11 mouse cellular contexts compared by ENCODE assay signal in the genomic region with DNA sequence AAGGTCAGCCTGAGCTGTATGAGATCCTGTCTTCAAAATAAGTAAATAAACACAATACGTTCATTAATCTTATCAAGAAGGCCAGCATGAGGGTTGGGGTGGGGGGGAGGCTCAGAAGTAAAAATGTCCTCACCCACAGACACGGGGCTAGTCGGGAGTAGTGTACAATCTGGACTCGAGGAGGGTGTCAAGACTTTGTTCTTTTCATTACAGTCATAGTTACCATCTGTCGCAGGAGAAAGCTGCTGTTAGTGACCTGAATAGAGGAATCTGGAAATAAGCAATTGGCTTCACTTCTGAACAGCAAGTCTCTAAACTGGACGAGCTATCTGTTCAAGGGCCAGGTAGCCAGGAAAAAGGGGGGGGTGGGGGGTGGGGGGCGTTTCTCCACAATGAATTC. TPM values are rescaled to one million over a fixed set of nuclear protein-coding genes. Genes with fewer than 3 reads are reported as not detected.
DNase-seq lines count a peak whose midpoint lies in the region; ATAC-seq lines count a peak whose summit lies in the region.
"Had no signal": no experiment of that assay in that cellular context is flagged by ENCODE, and none has a peak within 500 bp of the region (broad histone marks: within the 10 kb centered on the region; RNA-seq: fewer than 3 reads in every experiment).

No protein-coding gene starts in this region.

- ATAC-seq in heart, embryonic 15.5 days (replicated peaks; ENCODE audit: insufficient number of reproducible peaks, insufficient read depth, low FRiP score, low read depth), result no peak
- no peak for ATAC-seq in embryonic facial prominence, embryonic 13.5 days (ENCODE audit: insufficient number of reproducible peaks, insufficient read depth, low FRiP score, low TSS enrichment, low read depth)
- no peak for ATAC-seq in intestine, embryonic 16.5 days
- ATAC-seq in neural tube, embryonic 12.5 days (ENCODE audit: low FRiP score, low read depth), result no peak

- peaks cover 18% of the 10 kb centered on the region for H3K4me1 ChIP-seq in heart, embryonic 15.5 days (replicated peaks)
- peaks cover 26% of the 10 kb centered on the region for H3K4me1 ChIP-seq in embryonic facial prominence, embryonic 13.5 days
- peaks cover 8% of the 10 kb centered on the region for H3K4me1 ChIP-seq in intestine, embryonic 16.5 days (ENCODE audit: control insufficient read depth, insufficient read depth, low read length)
- peaks cover 21% of the 10 kb centered on the region for H3K4me1 ChIP-seq in neural tube, embryonic 12.5 days

- 52% methylated on average over 7 of the region's 7 CpGs for WGBS in heart, embryonic 15.5 days
- 51% methylated on average over 7 of the region's 7 CpGs for WGBS in embryonic facial prominence, embryonic 13.5 days
- WGBS in intestine, embryonic 16.5 days, result 31% methylated on average over 7 of the region's 7 CpGs
- 48% methylated on average over 7 of the region's 7 CpGs for WGBS in neural tube, embryonic 12.5 days

- no peaks in the 10 kb centered on the region for H3K9me3 ChIP-seq in heart, embryonic 15.5 days (replicated peaks)
- no peaks in the 10 kb centered on the region for H3K9me3 ChIP-seq in embryonic facial prominence, embryonic 13.5 days
- no peaks in the 10 kb centered on the region for H3K9me3 ChIP-seq in intestine, embryonic 16.5 days (ENCODE audit: control insufficient read depth, low read length)
- no peaks in the 10 kb centered on the region for H3K9me3 ChIP-seq in neural tube, embryonic 12.5 days

- no peak overlapping the region for H3K27ac ChIP-seq in heart, embryonic 15.5 days
- H3K27ac ChIP-seq in embryonic facial prominence, embryonic 13.5 days, result no peak overlapping the region
- no peak overlapping the region for H3K27ac ChIP-seq in intestine, embryonic 16.5 days (ENCODE audit: low read length)
- no peak overlapping the region for H3K27ac ChIP-seq in neural tube, embryonic 12.5 days

- intact Hi-C loops in heart, postnatal 36 days (cut with DNase I), result no loop called here

- no peak for DNase-seq in heart, postnatal 36 days
- DNase-seq in layer of hippocampus, adult 8-10 months (ENCODE audit: low spot score in 2 of 2), result no peak
- DNase-seq in layer of hippocampus, adult 18-20 months (ENCODE audit: low spot score in 2 of 2), result no peak
- DNase-seq in embryo, embryonic 11 days, result no peak
- DNase-seq: adrenal gland, adult 2 months; kidney, adult 11 months had no signal

- no peak overlapping the region for H3K9ac ChIP-seq in heart, embryonic 15.5 days
- 0 out of 2 replicates have a peak overlapping the region, but pooled peaks have one; percentile 88 for H3K9ac ChIP-seq in embryonic facial prominence, embryonic 13.5 days
- no peak overlapping the region for H3K9ac ChIP-seq in intestine, embryonic 16.5 days (ENCODE audit: low read depth, low read length)
- peak overlapping the region; percentile 81; the same call in 1 of the 2 replicates for H3K9ac ChIP-seq in neural tube, embryonic 12.5 days

- peak overlapping the region; percentile 93 for H3K4me2 ChIP-seq in heart, embryonic 15.5 days
- H3K4me2 ChIP-seq in embryonic facial prominence, embryonic 13.5 days, result peak overlapping the region; percentile 88
- peak overlapping the region; percentile 94 for H3K4me2 ChIP-seq in intestine, embryonic 16.5 days (ENCODE audit: low read depth, low read length)
- H3K4me2 ChIP-seq in neural tube, embryonic 12.5 days (replicated peaks), result peak overlapping the region; percentile 94

- peak overlapping the region; percentile 74 for H3K4me3 ChIP-seq in heart, embryonic 15.5 days
- H3K4me3 ChIP-seq in embryonic facial prominence, embryonic 13.5 days, result peak overlapping the region; percentile 91
- H3K4me3 ChIP-seq in intestine, embryonic 16.5 days (ENCODE audit: low read length), result peak overlapping the region; percentile 94
- peak overlapping the region; percentile 87; the same call in 1 of the 2 replicates for H3K4me3 ChIP-seq in neural tube, embryonic 12.5 days

- H3K27me3 ChIP-seq in heart, embryonic 15.5 days, result no peaks in the 10 kb centered on the region
- no peaks in the 10 kb centered on the region for H3K27me3 ChIP-seq in embryonic facial prominence, embryonic 13.5 days
- no peaks in the 10 kb centered on the region for H3K27me3 ChIP-seq in intestine, embryonic 16.5 days (replicated peaks; ENCODE audit: control insufficient read depth, insufficient read depth, low read length)
- no peaks in the 10 kb centered on the region for H3K27me3 ChIP-seq in neural tube, embryonic 12.5 days (replicated peaks)

- H3K36me3 ChIP-seq in heart, embryonic 15.5 days, result no peaks in the 10 kb centered on the region
- H3K36me3 ChIP-seq in embryonic facial prominence, embryonic 13.5 days, result no peaks in the 10 kb centered on the region
- H3K36me3 ChIP-seq in intestine, embryonic 16.5 days (ENCODE audit: control insufficient read depth, insufficient read depth, low read length), result no peaks in the 10 kb centered on the region
- no peaks in the 10 kb centered on the region for H3K36me3 ChIP-seq in neural tube, embryonic 12.5 days

RNA-seq across cellular contexts. Expression of gene Reck, which starts 0.8 kb away (rescaled TPM):
- 8.1 and 12.3 TPM in 2 replicates for polyA plus RNA-seq in heart, embryonic 15.5 days (2015; fragmentation: Nextera tagmentation; extraction: Ambion mirVana)
- 1 to 10 TPM; 6.3 to 7.4 TPM for total RNA-seq in heart, postnatal 36 days (2021)
- polyA plus RNA-seq in embryonic facial prominence, embryonic 13.5 days (2015; fragmentation: Nextera tagmentation; extraction: Ambion mirVana), result 28.9 and 33.6 TPM in 2 replicates
- 12.7 and 12.8 TPM in 2 replicates for polyA plus RNA-seq in intestine, embryonic 16.5 days (2015; fragmentation: Nextera tagmentation; extraction: Ambion mirVana)
- polyA plus RNA-seq in neural tube, embryonic 12.5 days (2016; fragmentation: Nextera tagmentation; extraction: Ambion mirVana), result 13.6 and 15.1 TPM in 2 replicates
- total RNA-seq in layer of hippocampus, adult 8-10 months (2022), result 10 to 100 TPM in 1 of 4 experiments, 1 to 10 TPM in 3; 7.3 to 10.3 (median 7.8) TPM
- total RNA-seq in layer of hippocampus, adult 18-20 months (2021), result 1 to 10 TPM; 6.0 to 6.2 TPM
- polyA plus RNA-seq: erythroblast, embryonic 14.5 days had no signal

RNA-seq across cellular contexts. Expression of gene Olfr155, which starts 23.1 kb away (rescaled TPM):
- polyA plus RNA-seq in heart, embryonic 15.5 days (2015; fragmentation: Nextera tagmentation; extraction: Ambion mirVana), result not detected in 2 replicates
- not detected for total RNA-seq in heart, postnatal 36 days (2021)
- polyA plus RNA-seq in embryonic facial prominence, embryonic 13.5 days (2015; fragmentation: Nextera tagmentation; extraction: Ambion mirVana), result not detected in 2 replicates
- polyA plus RNA-seq in intestine, embryonic 16.5 days (2015; fragmentation: Nextera tagmentation; extraction: Ambion mirVana), result not detected in 2 replicates
- polyA plus RNA-seq in neural tube, embryonic 12.5 days (2016; fragmentation: Nextera tagmentation; extraction: Ambion mirVana), result not detected in 2 replicates
- not detected for total RNA-seq in layer of hippocampus, adult 8-10 months (2022)
- total RNA-seq in layer of hippocampus, adult 18-20 months (2021), result not detected
- total RNA-seq: adrenal gland, adult 2 months had no signal
- polyA plus RNA-seq: adrenal gland, adult 2 months; erythroblast, embryonic 14.5 days had no signal

RNA-seq across cellular contexts. Expression of gene Olfr157, which starts 34.5 kb away (rescaled TPM):
- polyA plus RNA-seq in heart, embryonic 15.5 days (2015; fragmentation: Nextera tagmentation; extraction: Ambion mirVana), result not detected in 2 replicates
- not detected for total RNA-seq in heart, postnatal 36 days (2021)
- 0.14 TPM in 1 of 2 replicates, not detected in the other for polyA plus RNA-seq in embryonic facial prominence, embryonic 13.5 days (2015; fragmentation: Nextera tagmentation; extraction: Ambion mirVana)
- not detected in 2 replicates for polyA plus RNA-seq in intestine, embryonic 16.5 days (2015; fragmentation: Nextera tagmentation; extraction: Ambion mirVana)
- not detected in 2 replicates for polyA plus RNA-seq in neural tube, embryonic 12.5 days (2016; fragmentation: Nextera tagmentation; extraction: Ambion mirVana)
- not detected for total RNA-seq in layer of hippocampus, adult 8-10 months (2022)
- total RNA-seq in layer of hippocampus, adult 18-20 months (2021), result not detected
- total RNA-seq: adrenal gland, adult 2 months had no signal
- polyA plus RNA-seq: adrenal gland, adult 2 months; erythroblast, embryonic 14.5 days had no signal

RNA-seq across cellular contexts. Expression of gene Olfr156, which starts 50.8 kb away (rescaled TPM):
- polyA plus RNA-seq in heart, embryonic 15.5 days (2015; fragmentation: Nextera tagmentation; extraction: Ambion mirVana), result not detected in 2 replicates
- not detected for total RNA-seq in heart, postnatal 36 days (2021)
- polyA plus RNA-seq in embryonic facial prominence, embryonic 13.5 days (2015; fragmentation: Nextera tagmentation; extraction: Ambion mirVana), result not detected in 2 replicates
- not detected in 2 replicates for polyA plus RNA-seq in intestine, embryonic 16.5 days (2015; fragmentation: Nextera tagmentation; extraction: Ambion mirVana)
- not detected in 2 replicates for polyA plus RNA-seq in neural tube, embryonic 12.5 days (2016; fragmentation: Nextera tagmentation; extraction: Ambion mirVana)
- total RNA-seq in layer of hippocampus, adult 8-10 months (2022), result not detected
- not detected for total RNA-seq in layer of hippocampus, adult 18-20 months (2021)
- total RNA-seq: adrenal gland, adult 2 months had no signal
- polyA plus RNA-seq: adrenal gland, adult 2 months; erythroblast, embryonic 14.5 days had no signal

Comparison
In these comparisons a context has a peak if more than half of its experiments do, and no peak if none do; other contexts are left out.
1. H3K9ac ChIP-seq: peak in embryonic facial prominence, embryonic 13.5 days (single experiment) and neural tube, embryonic 12.5 days (single experiment); none in heart, embryonic 15.5 days (single experiment) and intestine, embryonic 16.5 days (single experiment).
2. Peak in every context shown above with its lines, with median percentiles within 50 percentile points of each other: H3K4me2 ChIP-seq and H3K4me3 ChIP-seq.